Mouse (Mus musculus) forebrain, embryonic 16.5 days (tissue): ENCODE measurements around the gene Adcy6. TPM values are rescaled to one million over a fixed set of nuclear protein-coding genes. Genes with fewer than 3 reads are reported as not detected.

Source experiments
- ATAC-seq: fragments of 200-750 bp; cut with Nextera tagmentation; 2 replicates; pipeline ENCODE4 v1.8.0; 2017; ENCODE audit warnings: mild to moderate bottlenecking, moderate library complexity
- H3K27ac ChIP-seq: fragments of 300-500 bp; sonication (generic); 2 replicates; pipeline ENCODE4 v1.5.1; 2014; ENCODE audit warnings: low read length, control low read depth
- H3K27me3 ChIP-seq: fragments of 300-500 bp; sonication (generic); replicated peaks from 2 replicates; pipeline ENCODE4 v1.6.1; 2014; ENCODE audit warnings: low read length; ENCODE audit not compliant: control insufficient read depth, insufficient read depth
- H3K36me3 ChIP-seq: fragments of 300-500 bp; sonication (generic); 2 replicates; pipeline ENCODE4 v1.6.1; 2014; ENCODE audit not compliant: control insufficient read depth, insufficient read depth
- H3K4me1 ChIP-seq: fragments of 300-500 bp; sonication (generic); replicated peaks from 2 replicates; pipeline ENCODE4 v1.6.1; 2014; ENCODE audit warnings: low read length; ENCODE audit not compliant: control insufficient read depth, insufficient read depth
- H3K4me2 ChIP-seq: fragments of 300-500 bp; sonication (generic); 2 replicates; pipeline ENCODE4 v1.6.1; 2014; ENCODE audit warnings: mild to moderate bottlenecking, low read length, control low read depth
- H3K4me3 ChIP-seq: fragments of 300-500 bp; sonication (generic); replicated peaks from 2 replicates; pipeline ENCODE4 v1.5.1; 2014; ENCODE audit warnings: mild to moderate bottlenecking, low read length, control low read depth
- H3K9ac ChIP-seq: fragments of 300-500 bp; sonication (generic); replicated peaks from 2 replicates; pipeline ENCODE4 v1.6.1; 2014; ENCODE audit warnings: low read depth, low read length, control low read depth
- H3K9me3 ChIP-seq: fragments of 300-500 bp; sonication (generic); 2 replicates; pipeline ENCODE4 v1.6.1; 2016; ENCODE audit warnings: low read length; ENCODE audit not compliant: control insufficient read depth
- WGBS: fragments of 180-500 bp; shearing (Covaris S2); extraction: QIAGEN DNeasy Blood & Tissue Kit; methylation state at CpG from one replicate; pipeline ENCODE4 v1.1.7; 2014; 5-methylcytosine and 5-hydroxymethylcytosine counted together
- polyA plus RNA-seq: library from polyadenylated mRNA; unstranded; fragments of >200 nt; fragmentation: Nextera tagmentation; extraction: Ambion mirVana; gene quantifications from 2 replicates; pipeline ENCODE4 v1.2.1, GENCODE M21; 2015

The Adcy6 gene
- polyA plus RNA-seq, 1 experiment from 2014 or later = 16.1 TPM

DNA sequence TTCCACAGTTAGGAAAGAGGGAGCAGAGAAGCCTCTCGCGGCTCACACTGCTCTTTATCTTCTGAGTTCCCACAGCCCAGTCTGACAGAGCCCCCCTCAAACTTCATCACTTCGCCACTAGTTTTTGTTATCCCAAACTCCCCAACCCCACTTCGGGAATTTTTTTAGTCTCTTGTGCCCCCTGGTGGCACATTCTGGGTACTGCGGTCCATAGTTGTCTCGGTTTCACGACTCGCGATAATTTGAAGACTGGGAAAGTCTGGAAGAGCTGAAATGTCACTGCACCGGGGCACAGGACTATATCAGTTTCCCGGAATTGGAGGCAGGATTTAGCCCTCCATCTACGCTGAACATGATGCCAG lies 7.3 kb upstream of the Adcy6 start:
- no peak overlapping the region for H3K4me3 ChIP-seq
- no peaks in the 10 kb centered on the region; the same call in 1 of the 2 replicates for H3K9me3 ChIP-seq
- H3K4me2 ChIP-seq = no peak overlapping the region
- H3K36me3 ChIP-seq = no peaks in the 10 kb centered on the region
- peak; percentile 31; the same call in 1 of the 2 replicates for ATAC-seq
- H3K9ac ChIP-seq = no peak overlapping the region
- H3K4me1 ChIP-seq = peaks cover 5% of the 10 kb centered on the region; the same call in 1 of the 2 replicates
- 2% methylated on average over 12 of the region's 12 CpGs for WGBS
- peaks cover 8% of the 10 kb centered on the region for H3K27me3 ChIP-seq
- H3K27ac ChIP-seq = no peak overlapping the region

DNA sequence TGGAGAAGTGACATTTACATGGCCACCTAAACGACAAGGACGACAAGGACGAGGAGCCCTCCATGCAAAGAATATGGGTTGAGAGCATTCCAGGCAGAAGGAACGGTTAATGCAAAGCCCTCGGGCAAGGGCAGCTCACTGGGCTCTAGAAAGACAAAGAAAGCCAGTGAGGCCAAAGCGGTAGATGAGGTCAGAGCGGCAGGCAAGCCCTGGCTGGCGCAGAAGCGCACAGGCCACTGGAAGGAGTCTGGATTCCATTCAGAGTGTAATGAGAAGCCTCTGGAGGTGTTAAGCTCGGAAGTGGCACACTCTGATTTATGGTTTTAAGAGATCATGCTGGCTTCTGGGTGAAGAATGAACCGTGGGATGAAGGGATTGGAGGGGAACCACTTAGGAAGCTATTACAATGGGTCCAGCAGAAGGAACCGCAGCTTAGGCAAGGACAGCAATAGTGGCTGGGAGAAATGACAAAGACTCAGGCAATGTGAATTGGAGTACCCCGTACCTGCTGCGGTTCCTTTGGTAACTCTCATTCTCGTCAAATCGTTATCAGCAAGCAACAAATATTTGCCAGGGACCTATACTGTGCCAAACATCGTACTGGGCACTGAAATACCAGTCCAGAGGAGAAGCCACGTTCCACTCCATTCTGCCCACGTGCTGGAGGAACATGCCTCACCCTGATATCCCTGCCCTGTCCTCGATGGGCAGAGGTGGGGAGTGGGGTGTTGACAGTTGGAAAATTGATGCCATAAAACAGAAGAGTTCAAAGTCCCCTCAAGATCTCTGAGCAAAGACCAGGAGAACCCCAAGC lies 6.7 kb upstream of the Adcy6 start:
- no peaks in the 10 kb centered on the region for H3K36me3 ChIP-seq
- H3K4me1 ChIP-seq = peaks cover 5% of the 10 kb centered on the region; the same call in 1 of the 2 replicates
- 35% methylated on average over 20 of the region's 20 CpGs for WGBS
- no peak overlapping the region for H3K9ac ChIP-seq
- H3K4me2 ChIP-seq = no peak overlapping the region
- H3K4me3 ChIP-seq = no peak overlapping the region
- peaks cover 7% of the 10 kb centered on the region for H3K27me3 ChIP-seq
- no peaks in the 10 kb centered on the region; the same call in 1 of the 2 replicates for H3K9me3 ChIP-seq
- no peak overlapping the region for H3K27ac ChIP-seq
- no peak for ATAC-seq

GRCm38 (mm10) chr15:98615751-98616150 lies 5.9 kb upstream of the Adcy6 start:
- no peaks in the 10 kb centered on the region for H3K36me3 ChIP-seq
- no peak for ATAC-seq
- WGBS = 61% methylated on average over 6 of the region's 6 CpGs
- peaks cover 5% of the 10 kb centered on the region; the same call in 1 of the 2 replicates for H3K4me1 ChIP-seq
- no peak overlapping the region for H3K27ac ChIP-seq
- no peak overlapping the region for H3K4me2 ChIP-seq
- H3K27me3 ChIP-seq = peaks cover 7% of the 10 kb centered on the region
- H3K4me3 ChIP-seq = no peak overlapping the region
- no peaks in the 10 kb centered on the region; the same call in 1 of the 2 replicates for H3K9me3 ChIP-seq
- no peak overlapping the region for H3K9ac ChIP-seq

DNA sequence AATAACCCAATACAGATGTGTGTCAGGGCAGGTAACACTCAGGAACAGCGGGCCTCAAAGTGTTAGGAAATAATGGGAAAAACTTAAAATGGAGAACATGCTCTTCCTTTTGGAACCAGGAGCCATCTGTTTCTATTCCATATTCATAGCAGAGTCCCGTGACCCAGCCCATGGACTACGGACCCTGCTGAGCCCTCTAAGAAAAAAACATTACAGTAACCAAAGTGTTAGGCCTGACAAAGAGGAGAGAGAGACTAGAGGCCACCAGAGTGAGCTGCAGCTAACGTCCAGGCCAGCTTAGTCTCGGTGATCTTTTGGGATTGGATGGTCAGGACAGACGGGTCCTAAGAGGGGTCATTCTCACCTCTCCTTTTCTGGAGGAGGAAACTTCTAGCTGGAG lies 5.1 kb upstream of the Adcy6 start:
- Histone ChIP-seq H3K4me1 (peaks cover 5% of the 10 kb centered on the region; the same call in 1 of the 2 replicates), H3K4me2 (no peak overlapping the region), H3K36me3 (no peaks in the 10 kb centered on the region), H3K27ac (no peak overlapping the region), H3K4me3 (no peak overlapping the region), H3K27me3 (peaks cover 6% of the 10 kb centered on the region), H3K9me3 (no peaks in the 10 kb centered on the region; the same call in 1 of the 2 replicates), H3K9ac (no peak overlapping the region)
- WGBS = 49% methylated on average over 6 of the region's 6 CpGs
- no peak for ATAC-seq

GRCm38 (mm10) chr15:98614551-98614950 lies 4.7 kb upstream of the Adcy6 start:
- no peak overlapping the region for H3K4me3 ChIP-seq
- whole genome bisulfite sequencing = 33% methylated on average over 9 of the region's 9 CpGs
- ATAC-seq = no peak
- no peak overlapping the region for H3K4me2 ChIP-seq
- peaks cover 6% of the 10 kb centered on the region for H3K27me3 ChIP-seq
- H3K9ac ChIP-seq = no peak overlapping the region
- no peaks in the 10 kb centered on the region; the same call in 1 of the 2 replicates for H3K9me3 ChIP-seq
- H3K36me3 ChIP-seq = no peaks in the 10 kb centered on the region
- H3K27ac ChIP-seq = no peak overlapping the region
- H3K4me1 ChIP-seq = peaks cover 5% of the 10 kb centered on the region; the same call in 1 of the 2 replicates

- no peaks in the 10 kb centered on the region for H3K9me3 ChIP-seq
- no peak for ATAC-seq
- H3K27ac ChIP-seq = no peak overlapping the region
- no peak overlapping the region for H3K9ac ChIP-seq
- 100% methylated on average over 3 of the region's 3 CpGs for WGBS
- no peak overlapping the region for H3K4me3 ChIP-seq
- no peak overlapping the region for H3K4me2 ChIP-seq
- peaks cover 20% of the 10 kb centered on the region for H3K4me1 ChIP-seq
- no peaks in the 10 kb centered on the region for H3K27me3 ChIP-seq
- H3K36me3 ChIP-seq = no peaks in the 10 kb centered on the region
Observed at GRCm38 (mm10) chr15:98612229-98612628, 2.4 kb upstream of the Adcy6 start.

DNA sequence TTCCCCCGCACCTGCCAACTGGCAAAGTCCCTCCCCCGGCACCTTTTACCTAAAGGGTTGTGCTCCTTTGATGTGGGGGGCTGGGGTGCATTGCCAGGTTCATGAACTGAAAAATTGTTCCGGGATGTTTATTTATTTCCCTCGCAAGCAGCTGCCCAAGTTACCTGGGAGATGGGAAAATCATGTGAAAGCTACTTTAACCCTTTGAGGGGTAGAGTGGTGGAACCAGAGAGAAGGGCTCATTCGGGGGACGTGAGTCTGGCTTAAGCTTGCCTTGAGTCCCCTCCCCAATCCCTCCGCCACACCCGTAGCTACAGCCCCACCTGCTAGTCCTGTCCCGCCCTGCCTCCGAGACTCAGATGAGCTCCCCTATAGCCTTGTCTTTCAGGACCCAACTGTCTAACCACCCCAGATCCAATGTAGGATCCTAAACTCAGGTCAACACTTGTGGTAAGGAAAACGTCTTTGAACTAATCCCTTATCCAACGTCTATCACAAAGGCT lies 306 bp upstream of the Adcy6 start:
- ATAC-seq = 0 out of 2 replicates have a peak, but pooled peaks have one; percentile 21
- H3K27me3 ChIP-seq = no peaks in the 10 kb centered on the region
- H3K9ac ChIP-seq = peak overlapping the region; percentile 95
- peaks cover 25% of the 10 kb centered on the region for H3K4me1 ChIP-seq
- 1% methylated on average over 12 of the region's 12 CpGs for WGBS
- peak overlapping the region; percentile 85; the same call in 1 of the 2 replicates for H3K27ac ChIP-seq
- peak overlapping the region; percentile 93 for H3K4me3 ChIP-seq
- no peaks in the 10 kb centered on the region for H3K36me3 ChIP-seq
- no peaks in the 10 kb centered on the region for H3K9me3 ChIP-seq
- peak overlapping the region; percentile 81 for H3K4me2 ChIP-seq

GRCm38 (mm10) chr15:98608784-98609250 lies 1.1 kb downstream of the Adcy6 start:
- no peaks in the 10 kb centered on the region for H3K9me3 ChIP-seq
- 0 out of 2 replicates have a peak, but pooled peaks have one; percentile 5 for ATAC-seq
- WGBS = 0% methylated on average over 7 of the region's 26 CpGs
- H3K4me1 ChIP-seq = peaks cover 20% of the 10 kb centered on the region
- H3K9ac ChIP-seq = peak overlapping the region; percentile 95
- peak overlapping the region; percentile 93 for H3K4me3 ChIP-seq
- peaks cover 2% of the 10 kb centered on the region; the same call in 1 of the 2 replicates for H3K36me3 ChIP-seq
- H3K4me2 ChIP-seq = peak overlapping the region; percentile 81
- no peaks in the 10 kb centered on the region for H3K27me3 ChIP-seq
- peak overlapping the region; percentile 85 for H3K27ac ChIP-seq

DNA sequence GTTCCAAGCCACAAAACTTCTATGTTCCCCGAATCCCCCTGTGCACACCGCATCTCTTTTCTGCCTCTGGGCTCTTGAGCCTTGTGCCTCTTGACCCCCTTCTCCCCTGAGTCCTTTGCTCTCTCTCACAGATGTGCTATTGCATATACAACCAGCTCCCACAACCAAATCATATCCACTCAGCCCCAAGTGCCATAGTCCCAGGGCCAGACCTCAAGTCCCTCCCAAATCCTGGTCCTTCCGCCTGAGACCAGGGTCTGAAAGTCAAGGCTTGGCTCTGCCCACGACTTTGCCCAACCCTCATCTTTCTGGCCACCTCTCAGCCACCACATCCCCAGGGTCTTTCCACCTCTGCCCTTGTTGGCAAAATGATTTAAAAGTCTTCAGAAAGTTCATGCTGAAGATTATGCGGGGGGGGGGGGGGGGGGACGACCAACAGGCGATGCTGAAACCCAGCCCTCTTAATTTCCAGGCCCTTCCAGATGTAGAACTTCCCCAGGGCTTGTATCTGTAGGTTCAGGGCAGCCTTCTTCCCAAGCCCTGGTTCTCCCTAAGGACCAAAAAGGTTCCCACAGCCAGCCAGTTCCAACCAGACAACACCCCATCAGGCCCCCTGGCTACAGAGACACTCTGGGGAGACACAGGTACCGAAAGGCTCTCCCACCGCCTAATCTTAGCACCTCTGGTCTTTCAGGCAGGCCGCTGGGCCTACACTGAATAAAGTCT lies 1.7 kb downstream of the Adcy6 start:
- H3K9me3 ChIP-seq = no peaks in the 10 kb centered on the region
- 11% methylated on average over 9 of the region's 10 CpGs for WGBS
- peaks cover 6% of the 10 kb centered on the region; the same call in 1 of the 2 replicates for H3K36me3 ChIP-seq
- peak overlapping the region; percentile 93 for H3K4me3 ChIP-seq
- no peaks in the 10 kb centered on the region for H3K27me3 ChIP-seq
- ATAC-seq = no peak; the same call in 1 of the 2 replicates
- H3K4me1 ChIP-seq = peaks cover 24% of the 10 kb centered on the region
- peak overlapping the region; percentile 95 for H3K9ac ChIP-seq
- no peak overlapping the region for H3K27ac ChIP-seq
- peak overlapping the region; percentile 81 for H3K4me2 ChIP-seq
